Mouse (Mus musculus) adipocyte (in vitro differentiated cells): ENCODE results near the gene Ranbp2.
"Not testable (repeated sequence)": the region's sequence is repeated elsewhere in the genome, so short reads cannot be mapped to it uniquely, and the experiment has no call there.

ENCODE experiments used
- DNase-seq: peaks from one replicate; pipeline ENCODE4 v3.0.0-alpha.2; 2016; ENCODE audit warnings: low spot score

Gene Ranbp2

GRCm38 (mm10) chr10:58497320-58498284, 50.9 kb downstream of the Ranbp2 start, which contains the start of gene Ccdc138:
TSS of gene Ccdc138 (plus strand) at chr10:58497948.
- peak; percentile 91 for DNase-seq

- peak; percentile 54 for DNase-seq
Observed at GRCm38 (mm10) chr10:58498516-58498915, 51.8 kb downstream of the Ranbp2 start.

- no peak for DNase-seq
Observed at GRCm38 (mm10) chr10:58529358-58529757, 82.6 kb downstream of the Ranbp2 start.

GRCm38 (mm10) chr10:58530896-58531790, 84.4 kb downstream of the Ranbp2 start:
- DNase-seq, result no peak

GRCm38 (mm10) chr10:58532177-58532576, 85.5 kb downstream of the Ranbp2 start:
- no peak for DNase-seq

GRCm38 (mm10) chr10:58536276-58536675, 89.6 kb downstream of the Ranbp2 start:
- DNase-seq, result not testable (repeated sequence)

GRCm38 (mm10) chr10:58540613-58541012, 93.9 kb downstream of the Ranbp2 start:
- DNase-seq, result no peak
